ENCODE assay signal across 24 mouse cellular contexts in genomic region chr13:64183583-64183982, GRCm38 (mm10). TPM values are rescaled to one million over a fixed set of nuclear protein-coding genes. Genes with fewer than 3 reads are reported as not detected.
DNase-seq lines count a peak whose midpoint lies in the region; ATAC-seq and TF ChIP-seq lines count a peak whose summit lies in the region.
"Had no signal": no experiment of that assay in that cellular context is flagged by ENCODE, and none has a peak within 500 bp of the region (broad histone marks: within the 10 kb centered on the region; RNA-seq: fewer than 3 reads in every experiment).

No protein-coding gene starts in this region.

- no peak for TF ChIP-seq CTCF in intestine, postnatal 0 days (IDR thresholded peaks at IDR 0.05; ENCODE audit: low read depth)
- TF ChIP-seq CTCF in liver, adult 2 months (IDR thresholded peaks at IDR 0.05; ENCODE audit: low read depth, low read length) = no peak
- no peak for TF ChIP-seq CTCF in liver, postnatal 0 days (IDR thresholded peaks at IDR 0.05; ENCODE audit: low read depth)

- H3K4me3 ChIP-seq in intestine, postnatal 0 days (ENCODE audit: low read depth, low read length) = no peak overlapping the region
- no peak overlapping the region for H3K4me3 ChIP-seq in intestine, embryonic 16.5 days (ENCODE audit: low read length)
- H3K4me3 ChIP-seq in liver, adult 2 months (ENCODE audit: insufficient read depth, low read depth, low read length) = no peak overlapping the region
- no peak overlapping the region for H3K4me3 ChIP-seq in liver, embryonic 12.5 days
- no peak overlapping the region for H3K4me3 ChIP-seq in liver, postnatal 0 days (ENCODE audit: low read depth, low read length)
- H3K4me3 ChIP-seq: forebrain, embryonic 10.5 days; forebrain, embryonic 13.5 days; gastrocnemius, adult 2 months; heart, embryonic 12.5 days; heart, embryonic 15.5 days had no signal

- WGBS in intestine, postnatal 0 days = 56% methylated on average over 4 of the region's 4 CpGs
- WGBS in intestine, embryonic 16.5 days = 74% methylated on average over 4 of the region's 4 CpGs
- WGBS in liver, adult 2 months = 20% methylated on average over 4 of the region's 4 CpGs
- 74% methylated on average over 4 of the region's 4 CpGs for WGBS in liver, embryonic 12.5 days (ENCODE audit: insufficient replicate concordance)
- WGBS in liver, postnatal 0 days (ENCODE audit: insufficient replicate concordance) = 65% methylated on average over 4 of the region's 4 CpGs

- no peaks in the 10 kb centered on the region for H3K4me1 ChIP-seq in intestine, postnatal 0 days (replicated peaks; ENCODE audit: control insufficient read depth, insufficient read depth, low read length)
- H3K4me1 ChIP-seq in intestine, embryonic 16.5 days (ENCODE audit: control insufficient read depth, insufficient read depth, low read length) = no peaks in the 10 kb centered on the region
- H3K4me1 ChIP-seq in liver, adult 2 months (ENCODE audit: control insufficient read depth, insufficient read depth, low read length) = peaks cover 33% of the 10 kb centered on the region
- no peaks in the 10 kb centered on the region for H3K4me1 ChIP-seq in liver, embryonic 12.5 days
- H3K4me1 ChIP-seq in liver, postnatal 0 days (ENCODE audit: insufficient read depth) = no peaks in the 10 kb centered on the region

- H3K9ac ChIP-seq in intestine, postnatal 0 days (ENCODE audit: low read depth, low read length) = no peak overlapping the region
- no peak overlapping the region for H3K9ac ChIP-seq in intestine, embryonic 16.5 days (ENCODE audit: low read depth, low read length)
- no peak overlapping the region for H3K9ac ChIP-seq in liver, adult 2 months (ENCODE audit: low read depth, low read length)
- H3K9ac ChIP-seq in liver, embryonic 12.5 days = no peak overlapping the region
- H3K9ac ChIP-seq in liver, postnatal 0 days (replicated peaks) = no peak overlapping the region
- H3K9ac ChIP-seq: forebrain, embryonic 13.5 days; heart, embryonic 12.5 days; heart, embryonic 15.5 days; hindbrain, embryonic 14.5 days had no signal

- no peaks in the 10 kb centered on the region for H3K9me3 ChIP-seq in intestine, postnatal 0 days (ENCODE audit: control insufficient read depth)
- no peaks in the 10 kb centered on the region for H3K9me3 ChIP-seq in intestine, embryonic 16.5 days (ENCODE audit: control insufficient read depth, low read length)
- H3K9me3 ChIP-seq in liver, embryonic 12.5 days (replicated peaks) = no peaks in the 10 kb centered on the region
- no peaks in the 10 kb centered on the region for H3K9me3 ChIP-seq in liver, postnatal 0 days (ENCODE audit: low read length)
- H3K9me3 ChIP-seq: forebrain, embryonic 10.5 days; forebrain, embryonic 13.5 days; heart, embryonic 12.5 days; heart, embryonic 15.5 days had no signal

- peak; percentile 37; the same call in 1 of the 2 replicates for ATAC-seq in intestine, postnatal 0 days
- ATAC-seq in intestine, embryonic 16.5 days = no peak
- ATAC-seq in liver, embryonic 12.5 days = no peak
- peak; percentile 53 for ATAC-seq in liver, postnatal 0 days
- ATAC-seq: activated CD4-positive, CD25-positive, alpha-beta regulatory T cell, adult 4 months; forebrain, embryonic 13.5 days; forebrain, embryonic 16.5 days; hindbrain, postnatal 0 days had no signal

- no peak overlapping the region for H3K4me2 ChIP-seq in intestine, postnatal 0 days (replicated peaks; ENCODE audit: low read depth)
- no peak overlapping the region for H3K4me2 ChIP-seq in intestine, embryonic 16.5 days (ENCODE audit: low read depth, low read length)
- no peak overlapping the region for H3K4me2 ChIP-seq in liver, embryonic 12.5 days
- no peak overlapping the region for H3K4me2 ChIP-seq in liver, postnatal 0 days (ENCODE audit: low read depth, low read length)
- H3K4me2 ChIP-seq: forebrain, embryonic 13.5 days; heart, embryonic 12.5 days; heart, embryonic 15.5 days; hindbrain, embryonic 14.5 days had no signal

- H3K79me2 ChIP-seq in liver, adult 2 months (ENCODE audit: control insufficient read depth, insufficient read depth, low read length) = no peaks in the 10 kb centered on the region

- DNase-seq in cerebellum, adult 9-10 months = peak; percentile 28
- DNase-seq in cerebellum, postnatal 36 days = no peak
- peak; percentile 99 for DNase-seq in liver, adult 2 months (ENCODE audit: extremely low read depth, low read depth, low spot score)
- no peak for DNase-seq in liver, postnatal 0 days
- DNase-seq: adrenal gland, adult 8-10 months; adrenal gland, postnatal 25 days; cerebellum, adult 11-12 months; cerebellum, adult 8-10 months; gastrocnemius, adult 2 months; gastrocnemius, postnatal 14 days; heart, adult 18-20 months; heart, postnatal 10 days; heart, postnatal 36 days had no signal

- TF ChIP-seq EP300 in liver, postnatal 0 days (IDR thresholded peaks at IDR 0.05; ENCODE audit: low read depth) = no peak

- TF ChIP-seq POLR2A in liver, adult 2 months (IDR thresholded peaks at IDR 0.05; ENCODE audit: extremely low read depth, insufficient read depth, low read length) = no peak

- H3K27ac ChIP-seq in intestine, postnatal 0 days (ENCODE audit: low read depth, low read length) = no peak overlapping the region
- no peak overlapping the region for H3K27ac ChIP-seq in intestine, embryonic 16.5 days (ENCODE audit: low read length)
- peak overlapping the region; percentile 72 for H3K27ac ChIP-seq in liver, adult 2 months (replicated peaks; ENCODE audit: insufficient read depth, low read depth, low read length)
- no peak overlapping the region for H3K27ac ChIP-seq in liver, embryonic 12.5 days
- H3K27ac ChIP-seq in liver, postnatal 0 days (ENCODE audit: low read depth) = peak overlapping the region; percentile 34; the same call in 1 of the 2 replicates
- H3K27ac ChIP-seq: forebrain, embryonic 10.5 days; forebrain, embryonic 13.5 days; gastrocnemius, adult 2 months; heart, embryonic 15.5 days; hindbrain, embryonic 14.5 days; hindbrain, postnatal 0 days had no signal

- H3K27me3 ChIP-seq in intestine, postnatal 0 days (replicated peaks; ENCODE audit: control insufficient read depth, insufficient read depth, low read length) = no peaks in the 10 kb centered on the region
- H3K27me3 ChIP-seq in intestine, embryonic 16.5 days (replicated peaks; ENCODE audit: control insufficient read depth, insufficient read depth, low read length) = no peaks in the 10 kb centered on the region
- no peaks in the 10 kb centered on the region for H3K27me3 ChIP-seq in liver, adult 2 months (ENCODE audit: control insufficient read depth, insufficient read depth, low read length)
- no peaks in the 10 kb centered on the region for H3K27me3 ChIP-seq in liver, embryonic 12.5 days (replicated peaks)
- H3K27me3 ChIP-seq in liver, postnatal 0 days (ENCODE audit: insufficient read depth, low read length) = no peaks in the 10 kb centered on the region
- H3K27me3 ChIP-seq: forebrain, embryonic 13.5 days; heart, embryonic 12.5 days; heart, embryonic 15.5 days had no signal

- peaks cover 8% of the 10 kb centered on the region; the same call in 1 of the 2 replicates for H3K36me3 ChIP-seq in intestine, postnatal 0 days (ENCODE audit: control insufficient read depth, insufficient read depth)
- no peaks in the 10 kb centered on the region; the same call in 1 of the 2 replicates for H3K36me3 ChIP-seq in intestine, embryonic 16.5 days (ENCODE audit: control insufficient read depth, insufficient read depth, low read length)
- H3K36me3 ChIP-seq in liver, adult 2 months (ENCODE audit: control insufficient read depth, insufficient read depth, low read length) = peaks cover 11% of the 10 kb centered on the region
- H3K36me3 ChIP-seq in liver, embryonic 12.5 days = 0 out of 2 replicates have a peak, but pooled peaks cover 4% of the 10 kb centered on the region
- H3K36me3 ChIP-seq in liver, postnatal 0 days (replicated peaks; ENCODE audit: insufficient read depth, low read length) = no peaks in the 10 kb centered on the region

RNA-seq across cellular contexts. Expression of gene Habp4, which starts 22.0 kb away (rescaled TPM):
- 11.8 and 12.7 TPM in 2 replicates for polyA plus RNA-seq in intestine, postnatal 0 days (2015; fragmentation: Nextera tagmentation; extraction: Ambion mirVana)
- polyA plus RNA-seq in intestine, embryonic 16.5 days (2015; fragmentation: Nextera tagmentation; extraction: Ambion mirVana) = 11.9 TPM in 2 replicates
- total RNA-seq in liver, adult 2 months (2014; rRNA removed) = 37.7 and 39.4 TPM in 2 replicates
- 29.6 and 38.4 TPM in 2 replicates for polyA plus RNA-seq in liver, adult 2 months (2012; rRNA removed)
- 14.0 TPM in 2 replicates for polyA plus RNA-seq in liver, embryonic 12.5 days (2016; fragmentation: Nextera tagmentation; extraction: Ambion mirVana)
- polyA plus RNA-seq in liver, postnatal 0 days (2015; fragmentation: Nextera tagmentation; extraction: Ambion mirVana) = 9.0 and 11.9 TPM in 2 replicates

RNA-seq across cellular contexts. Expression of gene Zfp367, which starts 30.6 kb away (rescaled TPM):
- 8.9 and 9.5 TPM in 2 replicates for polyA plus RNA-seq in intestine, postnatal 0 days (2015; fragmentation: Nextera tagmentation; extraction: Ambion mirVana)
- polyA plus RNA-seq in intestine, embryonic 16.5 days (2015; fragmentation: Nextera tagmentation; extraction: Ambion mirVana) = 12.8 and 13.4 TPM in 2 replicates
- 21.8 and 22.8 TPM in 2 replicates for total RNA-seq in liver, adult 2 months (2014; rRNA removed)
- 4.0 and 5.3 TPM in 2 replicates for polyA plus RNA-seq in liver, adult 2 months (2012; rRNA removed)
- 26.1 and 27.2 TPM in 2 replicates for polyA plus RNA-seq in liver, embryonic 12.5 days (2016; fragmentation: Nextera tagmentation; extraction: Ambion mirVana)
- 9.8 and 11.7 TPM in 2 replicates for polyA plus RNA-seq in liver, postnatal 0 days (2015; fragmentation: Nextera tagmentation; extraction: Ambion mirVana)

RNA-seq across cellular contexts. Expression of gene Slc35d2, which starts 54.4 kb away (rescaled TPM):
- polyA plus RNA-seq in intestine, postnatal 0 days (2015; fragmentation: Nextera tagmentation; extraction: Ambion mirVana) = 11.9 and 12.6 TPM in 2 replicates
- 5.5 and 6.8 TPM in 2 replicates for polyA plus RNA-seq in intestine, embryonic 16.5 days (2015; fragmentation: Nextera tagmentation; extraction: Ambion mirVana)
- total RNA-seq in liver, adult 2 months (2014; rRNA removed) = 48.8 and 49.7 TPM in 2 replicates
- 33.1 and 33.7 TPM in 2 replicates for polyA plus RNA-seq in liver, adult 2 months (2012; rRNA removed)
- 3.0 and 3.6 TPM in 2 replicates for polyA plus RNA-seq in liver, embryonic 12.5 days (2016; fragmentation: Nextera tagmentation; extraction: Ambion mirVana)
- 11.8 TPM in 2 replicates for polyA plus RNA-seq in liver, postnatal 0 days (2015; fragmentation: Nextera tagmentation; extraction: Ambion mirVana)

Comparison
In these comparisons a context has a peak if more than half of its experiments do, and no peak if none do; other contexts are left out.
1. DNase-seq: peak in cerebellum, adult 9-10 months (single experiment) and liver, adult 2 months (single experiment); none in cerebellum, postnatal 36 days (0 of 2) and liver, postnatal 0 days (single experiment).
2. ATAC-seq: peak in intestine, postnatal 0 days (single experiment) and liver, postnatal 0 days (single experiment); none in intestine, embryonic 16.5 days (single experiment) and liver, embryonic 12.5 days (single experiment).
3. H3K27ac ChIP-seq: peak in liver, adult 2 months (single experiment) and liver, postnatal 0 days (single experiment); none in intestine, postnatal 0 days (single experiment), intestine, embryonic 16.5 days (single experiment) and liver, embryonic 12.5 days (single experiment).